Mouse (Mus musculus) heart, embryonic 14.5 days (tissue): ENCODE measurements around the gene Nr3c2. TPM values are rescaled to one million over a fixed set of nuclear protein-coding genes. Genes with fewer than 3 reads are reported as not detected.
A peak's percentile ranks its signal among the peaks of the same experiment; 100 is the strongest.

Experiments
- ATAC-seq: fragments of 200-750 bp; cut with Nextera tagmentation; 2 replicates; pipeline ENCODE4 v1.8.0; 2017; ENCODE audit warnings: low read depth, moderate TSS enrichment; ENCODE audit not compliant: insufficient number of reproducible peaks, insufficient read depth, low FRiP score
- H3K27ac ChIP-seq, 2 experiments: fragments of 200-500 bp in 1 of 2; fragments of 300-500 bp in 1 of 2; sonication (generic) in 1 of 2; replicated peaks in 1 of 2; 2 replicates each; pipeline ENCODE4 v1.5.1; 2012 to 2014; ENCODE audit warnings: low read depth in 2 of 2, low read length in 2 of 2, control low read depth in 1 of 2, mild to moderate bottlenecking in 1 of 2, mixed read lengths in 1 of 2; ENCODE audit not compliant: control insufficient read depth in 1 of 2, insufficient read depth in 1 of 2
- H3K27me3 ChIP-seq: fragments of 300-500 bp; sonication (generic); 2 replicates; pipeline ENCODE4 v1.6.1; 2014; ENCODE audit warnings: mild to moderate bottlenecking, low read length, control low read depth; ENCODE audit not compliant: control insufficient read depth, insufficient read depth
- H3K36me3 ChIP-seq: fragments of 300-500 bp; sonication (generic); 2 replicates; pipeline ENCODE4 v1.6.1; 2014; ENCODE audit warnings: mild to moderate bottlenecking, control low read depth, low read length, mixed read lengths; ENCODE audit not compliant: control insufficient read depth, insufficient read depth
- H3K4me1 ChIP-seq, 2 experiments: fragments of 200-500 bp in 1 of 2; fragments of 300-500 bp in 1 of 2; sonication (generic) in 1 of 2; 2 replicates each; pipeline ENCODE4 v1.6.1; 2012 to 2014; ENCODE audit warnings: low read length in 2 of 2, control low read depth in 1 of 2, mixed read lengths in 1 of 2; ENCODE audit not compliant: control insufficient read depth in 2 of 2, insufficient read depth in 2 of 2
- H3K4me2 ChIP-seq: fragments of 300-500 bp; sonication (generic); 2 replicates; pipeline ENCODE4 v1.6.1; 2014; ENCODE audit warnings: mild to moderate bottlenecking, low read length
- H3K4me3 ChIP-seq, 2 experiments: fragments of 200-500 bp in 1 of 2; fragments of 300-500 bp in 1 of 2; sonication (generic) in 1 of 2; 2 replicates each; pipeline ENCODE4 v1.5.1; 2012 to 2014; ENCODE audit warnings: low read length in 2 of 2, mild to moderate bottlenecking in 2 of 2, control low read depth in 1 of 2, low read depth in 1 of 2, moderate library complexity in 1 of 2; ENCODE audit not compliant: control insufficient read depth in 1 of 2, insufficient read depth in 1 of 2
- H3K9ac ChIP-seq: fragments of 300-500 bp; sonication (generic); 2 replicates; pipeline ENCODE4 v1.6.1; 2014; ENCODE audit warnings: mild to moderate bottlenecking, low read length
- H3K9me3 ChIP-seq: fragments of 300-500 bp; sonication (generic); 2 replicates; pipeline ENCODE4 v1.6.1; 2016; ENCODE audit warnings: low read length, control low read depth; ENCODE audit not compliant: control insufficient read depth
- WGBS: fragments of 180-500 bp; shearing (Covaris S2); extraction: QIAGEN DNeasy Blood & Tissue Kit; methylation state at CpG from one replicate; pipeline ENCODE4 v1.1.7; 2014; 5-methylcytosine and 5-hydroxymethylcytosine counted together
- polyA plus RNA-seq: library from polyadenylated mRNA; unstranded; fragments of >200 nt; fragmentation: Nextera tagmentation; extraction: Ambion mirVana; gene quantifications from 2 replicates; pipeline ENCODE4 v1.2.1, GENCODE M21; 2014

The Nr3c2 gene
- polyA plus RNA-seq, 1 experiment from 2014 or later, result 7.4 TPM

GRCm38 (mm10) chr8:76972947-76973552 lies 73.8 kb downstream of the Nr3c2 start:
- 63% methylated on average over 8 of the region's 8 CpGs for WGBS
- Histone ChIP-seq H3K27me3 (no peaks in the 10 kb centered on the region), H3K9ac (no peak overlapping the region), H3K4me3 (no peak overlapping the region), H3K4me2 (no peak overlapping the region), H3K4me1 (peaks cover 8 to 15% of the 10 kb centered on the region in 2 experiments), H3K36me3 (no peaks in the 10 kb centered on the region), H3K27ac (peak overlapping the region; percentile 56 to 62; a peak in 3 of 4 replicates), H3K9me3 (no peaks in the 10 kb centered on the region)
- 0 out of 2 replicates have a peak, but pooled peaks have one; percentile 29 for ATAC-seq

GRCm38 (mm10) chr8:76977907-76978306 lies 78.7 kb downstream of the Nr3c2 start:
- H3K4me1 ChIP-seq, result peaks cover 2 to 6% of the 10 kb centered on the region in 2 experiments; a peak in 2 of 4 replicates
- 0 out of 2 replicates have a peak, but pooled peaks cover 5% of the 10 kb centered on the region for H3K9me3 ChIP-seq
- WGBS, result 80% methylated on average over 4 of the region's 4 CpGs
- no peak overlapping the region for H3K27ac ChIP-seq
- no peaks in the 10 kb centered on the region for H3K27me3 ChIP-seq
- no peak overlapping the region for H3K9ac ChIP-seq
- no peak for ATAC-seq
- no peak overlapping the region for H3K4me2 ChIP-seq
- H3K4me3 ChIP-seq, result no peak overlapping the region
- no peaks in the 10 kb centered on the region for H3K36me3 ChIP-seq

- no peaks in the 10 kb centered on the region for H3K27me3 ChIP-seq
- 0 out of 2 replicates have a peak, but pooled peaks cover 5% of the 10 kb centered on the region for H3K9me3 ChIP-seq
- H3K9ac ChIP-seq, result no peak overlapping the region
- no peak for ATAC-seq
- peaks cover 4 to 8% of the 10 kb centered on the region in 2 experiments; a peak in 2 of 4 replicates for H3K4me1 ChIP-seq
- H3K4me3 ChIP-seq, result no peak overlapping the region
- H3K4me2 ChIP-seq, result no peak overlapping the region
- no peaks in the 10 kb centered on the region for H3K36me3 ChIP-seq
- H3K27ac ChIP-seq, result peak overlapping the region in 1 of 2 experiments; percentile 10; a peak in 1 of 4 replicates
These were observed 84.8 kb downstream of the Nr3c2 start for GRCm38 (mm10) chr8:76984082-76984481.

- H3K27me3 ChIP-seq, result no peaks in the 10 kb centered on the region
- WGBS, result 68% methylated on average over 5 of the region's 5 CpGs
- H3K9me3 ChIP-seq, result 0 out of 2 replicates have a peak, but pooled peaks cover 5% of the 10 kb centered on the region
- H3K4me3 ChIP-seq, result no peak overlapping the region
- H3K36me3 ChIP-seq, result no peaks in the 10 kb centered on the region
- peaks cover 4 to 8% of the 10 kb centered on the region in 2 experiments; a peak in 2 of 4 replicates for H3K4me1 ChIP-seq
- no peak for ATAC-seq
- no peak overlapping the region for H3K9ac ChIP-seq
- peak overlapping the region in 1 of 2 experiments; percentile 10; a peak in 1 of 4 replicates for H3K27ac ChIP-seq
- H3K4me2 ChIP-seq, result 0 out of 2 replicates have a peak overlapping the region, but pooled peaks have one; percentile 17
These were observed 85.6 kb downstream of the Nr3c2 start for GRCm38 (mm10) chr8:76984851-76985250.

GRCm38 (mm10) chr8:76987876-76988275 lies 88.6 kb downstream of the Nr3c2 start:
- H3K9ac ChIP-seq, result no peak overlapping the region
- H3K4me2 ChIP-seq, result no peak overlapping the region
- no peaks in the 10 kb centered on the region for H3K9me3 ChIP-seq
- ATAC-seq, result no peak
- H3K27me3 ChIP-seq, result no peaks in the 10 kb centered on the region
- H3K4me3 ChIP-seq, result no peak overlapping the region
- peaks cover 4 to 8% of the 10 kb centered on the region in 2 experiments; a peak in 2 of 4 replicates for H3K4me1 ChIP-seq
- H3K27ac ChIP-seq, result no peak overlapping the region
- 75% methylated on average over 3 of the region's 3 CpGs for WGBS
- H3K36me3 ChIP-seq, result no peaks in the 10 kb centered on the region

GRCm38 (mm10) chr8:76998276-76998675 lies 99.0 kb downstream of the Nr3c2 start:
- 76% methylated on average over 4 of the region's 4 CpGs for WGBS
- Histone ChIP-seq H3K27ac (no peak overlapping the region), H3K27me3 (no peaks in the 10 kb centered on the region), H3K4me1 (no peaks in the 10 kb centered on the region), H3K4me3 (no peak overlapping the region), H3K9ac (no peak overlapping the region), H3K4me2 (no peak overlapping the region), H3K36me3 (no peaks in the 10 kb centered on the region), H3K9me3 (no peaks in the 10 kb centered on the region)
- no peak for ATAC-seq

GRCm38 (mm10) chr8:77009425-77009824 lies 110.2 kb downstream of the Nr3c2 start:
- H3K4me1 ChIP-seq, result peaks cover 3 to 4% of the 10 kb centered on the region in 2 experiments; a peak in 2 of 4 replicates
- no peaks in the 10 kb centered on the region for H3K36me3 ChIP-seq
- no peaks in the 10 kb centered on the region for H3K9me3 ChIP-seq
- H3K27me3 ChIP-seq, result no peaks in the 10 kb centered on the region
- WGBS, result 72% methylated on average over 10 of the region's 10 CpGs
- H3K9ac ChIP-seq, result no peak overlapping the region
- H3K4me3 ChIP-seq, result no peak overlapping the region
- H3K27ac ChIP-seq, result no peak overlapping the region
- ATAC-seq, result no peak
- H3K4me2 ChIP-seq, result no peak overlapping the region
